Mouse (Mus musculus): ENCODE results near the gene Nol7. TPM values are rescaled to one million over a fixed set of nuclear protein-coding genes. Genes with fewer than 3 reads are reported as not detected.

The Nol7 gene
- polyA plus RNA-seq, 1 experiment from 2014 or later: 130 TPM

- H3K27ac ChIP-seq: peak overlapping the region; percentile 52; the same call in 1 of the 2 replicates
- no peaks in the 10 kb centered on the region for H3K27me3 ChIP-seq (ENCODE audit: insufficient read depth, poor library complexity, severe bottlenecking)
- H3K36me3 ChIP-seq: peaks cover 57% of the 10 kb centered on the region
- H3K4me1 ChIP-seq: 0 out of 2 replicates have a peak, but pooled peaks cover 8% of the 10 kb centered on the region
- WGBS: 81% methylated on average over 10 of the region's 10 CpGs
- H3K9me3 ChIP-seq: no peaks in the 10 kb centered on the region
- DNase-seq (ENCODE audit: low spot score): no peak
- H3K4me3 ChIP-seq: no peak overlapping the region
Measured at GRCm38 (mm10) chr13:43374205-43374604, 24.0 kb upstream of the Nol7 start.

DNA sequence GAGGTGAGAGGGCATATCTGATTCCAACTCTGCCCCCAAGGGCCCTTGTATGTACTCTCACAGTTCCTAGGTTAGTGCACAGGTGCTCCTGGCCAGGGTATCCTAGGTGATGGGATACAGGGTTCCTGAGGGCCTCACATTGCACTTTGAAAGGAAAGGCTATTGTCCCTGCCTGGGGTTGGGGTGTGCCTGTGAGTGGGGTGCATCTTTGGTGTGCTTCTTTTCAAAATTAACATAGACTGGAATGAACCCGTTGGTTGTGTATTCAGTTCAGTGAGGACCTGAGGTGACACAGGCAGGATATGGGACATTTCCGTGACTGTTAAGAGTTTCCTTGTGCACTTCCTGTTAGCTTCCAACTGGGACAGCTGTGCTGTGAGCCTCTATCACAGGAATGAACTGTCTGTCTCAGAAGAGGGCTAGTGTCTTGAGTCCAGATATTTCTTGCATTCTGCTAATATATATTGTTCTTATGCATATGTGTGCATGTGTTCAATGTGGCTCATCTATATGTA is 23.2 kb upstream of the Nol7 start:
- Histone ChIP-seq H3K4me1 (0 out of 2 replicates have a peak, but pooled peaks cover 8% of the 10 kb centered on the region), H3K36me3 (peaks cover 57% of the 10 kb centered on the region), H3K4me3 (no peak overlapping the region), H3K9me3 (no peaks in the 10 kb centered on the region), H3K27ac (peak overlapping the region; percentile 52; the same call in 1 of the 2 replicates), H3K27me3 (ENCODE audit: insufficient read depth, poor library complexity, severe bottlenecking) (no peaks in the 10 kb centered on the region)
- WGBS: 59% methylated on average over 2 of the region's 2 CpGs
- DNase-seq (ENCODE audit: low spot score): no peak

GRCm38 (mm10) chr13:43379989-43380388 is 18.2 kb upstream of the Nol7 start:
- no peaks in the 10 kb centered on the region for H3K27me3 ChIP-seq (ENCODE audit: insufficient read depth, poor library complexity, severe bottlenecking)
- 78% methylated on average over 3 of the region's 3 CpGs for WGBS
- DNase-seq (ENCODE audit: low spot score): no peak
- H3K4me3 ChIP-seq: no peak overlapping the region
- H3K4me1 ChIP-seq: no peaks in the 10 kb centered on the region
- H3K9me3 ChIP-seq: no peaks in the 10 kb centered on the region
- H3K27ac ChIP-seq: no peak overlapping the region
- peaks cover 39% of the 10 kb centered on the region for H3K36me3 ChIP-seq

DNA sequence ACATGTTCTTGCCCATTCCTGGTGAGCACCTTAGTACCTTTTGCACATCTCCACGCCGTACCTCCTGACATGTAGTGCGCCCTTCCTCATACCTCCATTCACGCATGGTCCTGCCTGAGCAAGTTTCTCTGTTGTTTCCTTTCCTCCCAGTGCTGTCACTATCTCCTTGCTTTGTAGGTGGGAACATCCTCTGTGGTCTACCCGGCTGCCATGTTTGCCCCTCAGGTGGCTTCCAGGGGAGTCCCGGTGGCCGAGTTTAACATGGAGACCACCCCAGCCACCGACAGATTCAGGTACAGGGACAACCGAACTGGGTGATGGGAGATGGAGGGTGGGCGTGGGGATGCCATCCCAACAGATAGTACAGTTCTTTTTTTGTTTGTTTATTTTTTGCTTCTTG is 12.9 kb upstream of the Nol7 start:
- H3K36me3 ChIP-seq: peaks cover 27% of the 10 kb centered on the region
- WGBS: 91% methylated on average over 10 of the region's 10 CpGs
- no peaks in the 10 kb centered on the region for H3K27me3 ChIP-seq (ENCODE audit: insufficient read depth, poor library complexity, severe bottlenecking)
- no peaks in the 10 kb centered on the region for H3K9me3 ChIP-seq
- H3K27ac ChIP-seq: no peak overlapping the region
- no peak overlapping the region for H3K4me3 ChIP-seq
- peak; percentile 31 for DNase-seq (ENCODE audit: low spot score)
- H3K4me1 ChIP-seq: no peaks in the 10 kb centered on the region

DNA sequence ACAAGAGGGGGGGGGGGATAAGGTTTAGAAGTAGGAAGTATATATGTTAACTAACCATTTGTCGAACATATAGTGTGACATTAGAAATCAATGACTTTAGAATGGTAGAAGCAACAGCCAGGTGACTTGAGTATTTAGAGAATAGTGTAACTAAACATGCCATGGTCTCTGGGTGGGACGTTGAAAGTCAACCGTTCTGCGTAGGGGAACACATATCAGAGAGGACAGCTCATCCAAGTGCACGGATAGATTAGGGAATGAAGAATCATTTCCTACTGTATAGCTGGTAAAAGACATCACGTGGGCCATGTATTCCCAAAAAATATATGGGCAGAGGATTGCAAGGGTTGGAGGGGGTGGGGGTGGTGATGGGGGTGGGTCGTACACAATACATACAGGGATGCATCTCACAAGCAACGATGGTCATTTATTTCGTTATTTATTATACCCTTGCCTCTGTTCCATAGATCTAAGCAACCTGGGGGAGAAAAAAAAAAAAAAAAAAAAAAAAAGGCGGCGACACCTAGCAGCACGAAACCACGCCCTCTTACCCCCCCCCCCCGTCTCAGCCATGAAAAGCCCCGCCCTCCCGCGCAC is 392 bp upstream of the Nol7 start:
- H3K4me3 ChIP-seq: peak overlapping the region; percentile 96
- WGBS: 53% methylated on average over 13 of the region's 17 CpGs
- no peaks in the 10 kb centered on the region for H3K27me3 ChIP-seq (ENCODE audit: insufficient read depth, poor library complexity, severe bottlenecking)
- no peak for DNase-seq (ENCODE audit: low spot score)
- H3K4me1 ChIP-seq: peaks cover 9% of the 10 kb centered on the region; the same call in 1 of the 2 replicates
- no peaks in the 10 kb centered on the region for H3K9me3 ChIP-seq
- H3K27ac ChIP-seq: peak overlapping the region; percentile 99
- H3K36me3 ChIP-seq: peaks cover 46% of the 10 kb centered on the region

DNA sequence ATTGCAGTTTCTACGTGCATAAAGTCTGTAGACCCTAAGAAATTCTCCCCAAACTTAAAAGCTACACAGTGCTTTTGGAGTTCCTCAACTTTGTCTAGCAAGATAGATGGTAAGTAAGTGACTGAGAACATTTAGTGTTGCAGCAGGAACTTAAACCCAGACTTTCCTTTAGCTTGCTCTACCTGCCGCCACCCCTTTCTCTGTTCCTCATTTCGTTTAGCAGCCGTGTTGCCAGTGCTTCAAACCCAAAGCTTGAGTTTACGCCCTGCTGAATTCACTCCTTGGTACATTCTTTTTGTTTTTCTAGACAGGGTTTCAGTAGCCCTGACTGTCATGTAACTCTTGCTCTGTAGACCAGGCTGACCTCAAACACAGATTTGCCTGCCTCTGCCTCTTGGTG is 1.4 kb downstream of the Nol7 start:
- Histone ChIP-seq H3K4me1 (peaks cover 9% of the 10 kb centered on the region; the same call in 1 of the 2 replicates), H3K36me3 (peaks cover 49% of the 10 kb centered on the region)

DNA sequence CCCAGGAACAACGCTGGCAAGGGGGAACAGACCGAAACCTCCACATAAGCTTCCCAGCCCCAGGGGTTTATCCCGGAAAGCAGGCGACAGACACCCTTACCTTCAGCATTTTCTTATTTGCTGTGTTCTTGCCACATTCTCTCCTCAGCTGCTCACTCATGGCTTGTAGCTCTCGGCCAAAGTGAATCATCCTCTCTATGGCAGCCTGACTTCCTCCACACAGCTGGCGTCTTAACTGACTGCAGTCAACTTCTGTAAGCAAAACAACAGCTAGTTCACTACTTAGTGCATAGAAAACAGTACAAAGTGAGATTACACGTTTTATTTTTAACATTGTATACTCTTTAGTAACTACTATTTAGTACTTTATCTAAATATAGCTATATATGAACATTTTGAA is 14.1 kb downstream of the Nol7 start:
- peaks cover 63% of the 10 kb centered on the region for H3K36me3 ChIP-seq
- no peak overlapping the region for H3K27ac ChIP-seq
- 86% methylated on average over 7 of the region's 7 CpGs for WGBS
- H3K4me1 ChIP-seq: no peaks in the 10 kb centered on the region
- no peak for DNase-seq (ENCODE audit: low spot score)
- no peaks in the 10 kb centered on the region for H3K27me3 ChIP-seq (ENCODE audit: insufficient read depth, poor library complexity, severe bottlenecking)
- no peaks in the 10 kb centered on the region for H3K9me3 ChIP-seq
- no peak overlapping the region for H3K4me3 ChIP-seq

More for the DNA sequence above, 1.4 kb downstream of the Nol7 start:
- DNase-seq (ENCODE audit: low spot score): no peak
- no peaks in the 10 kb centered on the region for H3K27me3 ChIP-seq (ENCODE audit: insufficient read depth, poor library complexity, severe bottlenecking)
- no peak overlapping the region for H3K27ac ChIP-seq
- 90% methylated on average over 5 of the region's 5 CpGs for WGBS
- no peak overlapping the region for H3K4me3 ChIP-seq
- H3K9me3 ChIP-seq: no peaks in the 10 kb centered on the region

- Histone ChIP-seq H3K36me3 (peaks cover 64% of the 10 kb centered on the region), H3K4me1 (no peaks in the 10 kb centered on the region), H3K9me3 (no peaks in the 10 kb centered on the region), H3K27me3 (ENCODE audit: insufficient read depth, poor library complexity, severe bottlenecking) (no peaks in the 10 kb centered on the region), H3K4me3 (no peak overlapping the region), H3K27ac (no peak overlapping the region)
- no peak for DNase-seq (ENCODE audit: low spot score)
- 93% methylated on average over 2 of the region's 2 CpGs for WGBS
Measured at GRCm38 (mm10) chr13:43413611-43414010, 15.4 kb downstream of the Nol7 start.

- no peaks in the 10 kb centered on the region for H3K27me3 ChIP-seq (ENCODE audit: insufficient read depth, poor library complexity, severe bottlenecking)
- WGBS: 81% methylated on average over 1 of the region's 1 CpGs
- no peak overlapping the region for H3K27ac ChIP-seq
- peaks cover 75% of the 10 kb centered on the region for H3K36me3 ChIP-seq
- no peaks in the 10 kb centered on the region for H3K4me1 ChIP-seq
- no peaks in the 10 kb centered on the region for H3K9me3 ChIP-seq
- no peak for DNase-seq (ENCODE audit: low spot score)
- no peak overlapping the region for H3K4me3 ChIP-seq
Measured at GRCm38 (mm10) chr13:43415249-43415648, 17.1 kb downstream of the Nol7 start.

DNA sequence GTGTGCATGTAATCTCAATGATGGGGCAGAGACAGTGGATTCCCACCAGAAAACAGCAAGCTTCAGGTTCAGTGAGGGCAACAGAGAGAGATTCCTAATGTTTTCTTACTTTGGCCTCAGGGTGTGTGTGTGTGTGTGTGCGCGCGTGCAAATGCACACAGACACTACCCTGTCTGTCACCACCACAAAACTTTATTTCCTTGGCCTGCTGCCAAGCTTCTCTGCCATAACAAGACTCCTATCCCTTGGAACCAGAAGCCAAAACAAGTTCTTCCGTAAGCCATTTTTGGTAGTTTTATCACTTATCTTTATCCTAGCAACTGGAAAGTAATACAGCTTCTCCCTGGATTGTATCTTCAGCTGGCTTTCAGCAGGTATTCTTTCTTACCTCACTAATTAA is 30.2 kb downstream of the Nol7 start:
- H3K9me3 ChIP-seq: no peaks in the 10 kb centered on the region
- no peak overlapping the region for H3K27ac ChIP-seq
- H3K27me3 ChIP-seq (ENCODE audit: insufficient read depth, poor library complexity, severe bottlenecking): no peaks in the 10 kb centered on the region
- no peak overlapping the region for H3K4me3 ChIP-seq
- DNase-seq (ENCODE audit: low spot score): no peak
- H3K36me3 ChIP-seq: peaks cover 40% of the 10 kb centered on the region
- 83% methylated on average over 4 of the region's 4 CpGs for WGBS
- H3K4me1 ChIP-seq: no peaks in the 10 kb centered on the region

DNA sequence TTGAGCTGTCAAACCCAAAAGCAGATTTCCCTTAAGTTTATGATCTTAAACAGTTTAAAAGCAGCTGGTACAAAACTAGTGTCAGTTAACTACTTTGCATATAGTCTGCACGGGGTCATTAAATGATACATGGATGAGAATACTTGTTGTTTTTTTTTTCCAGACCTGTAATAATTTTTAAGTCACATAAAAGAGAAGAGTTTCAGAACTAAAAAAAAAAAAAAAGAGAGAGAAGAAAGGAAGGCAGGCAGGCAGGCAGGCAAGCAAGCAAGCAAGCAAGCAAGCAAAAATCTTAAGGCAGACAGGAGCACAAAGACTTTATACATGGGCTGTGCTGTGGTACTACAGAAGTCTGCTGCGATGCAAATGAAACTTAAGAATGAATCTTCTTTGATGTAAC is 35.2 kb downstream of the Nol7 start:
- no peaks in the 10 kb centered on the region for H3K4me1 ChIP-seq
- no peaks in the 10 kb centered on the region for H3K27me3 ChIP-seq (ENCODE audit: insufficient read depth, poor library complexity, severe bottlenecking)
- H3K27ac ChIP-seq: no peak overlapping the region
- H3K4me3 ChIP-seq: no peak overlapping the region
- WGBS: 88% methylated on average over 2 of the region's 2 CpGs
- H3K36me3 ChIP-seq: peaks cover 11% of the 10 kb centered on the region
- H3K9me3 ChIP-seq: no peaks in the 10 kb centered on the region
- no peak for DNase-seq (ENCODE audit: low spot score)

DNA sequence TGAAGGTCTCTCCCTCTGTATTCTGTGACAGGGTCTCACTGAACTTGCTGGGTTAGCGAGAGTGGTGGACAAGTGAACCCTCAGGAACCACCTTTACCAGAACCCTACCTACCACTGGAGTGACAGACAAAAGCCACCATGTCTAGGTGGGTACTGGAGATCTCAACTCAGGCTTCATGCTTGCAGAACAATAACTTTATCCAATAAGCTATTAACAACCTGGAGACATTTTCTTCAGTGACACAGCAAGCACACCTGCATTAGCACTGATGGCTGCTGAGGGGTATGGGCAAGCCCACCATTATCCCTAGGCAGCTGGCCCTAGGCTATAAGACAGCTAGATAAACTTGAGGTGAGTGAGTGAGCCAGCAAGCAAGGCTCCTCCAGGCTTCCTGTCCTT is 42.2 kb downstream of the Nol7 start:
- H3K36me3 ChIP-seq: no peaks in the 10 kb centered on the region
- 0 out of 2 replicates have a peak, but pooled peaks cover 5% of the 10 kb centered on the region for H3K4me1 ChIP-seq
- H3K4me3 ChIP-seq: no peak overlapping the region
- 89% methylated on average over 1 of the region's 1 CpGs for WGBS
- no peaks in the 10 kb centered on the region for H3K27me3 ChIP-seq (ENCODE audit: insufficient read depth, poor library complexity, severe bottlenecking)
- no peak for DNase-seq (ENCODE audit: low spot score)
- no peak overlapping the region for H3K27ac ChIP-seq
- H3K9me3 ChIP-seq: no peaks in the 10 kb centered on the region

GRCm38 (mm10) chr13:43442551-43442950 is 44.4 kb downstream of the Nol7 start:
- Histone ChIP-seq H3K27me3 (ENCODE audit: insufficient read depth, poor library complexity, severe bottlenecking) (no peaks in the 10 kb centered on the region), H3K27ac (no peak overlapping the region), H3K36me3 (no peaks in the 10 kb centered on the region), H3K4me1 (peaks cover 14% of the 10 kb centered on the region), H3K9me3 (no peaks in the 10 kb centered on the region), H3K4me3 (no peak overlapping the region)
- DNase-seq (ENCODE audit: low spot score): no peak
- 81% methylated on average over 1 of the region's 1 CpGs for WGBS

GRCm38 (mm10) chr13:43443706-43444105 is 45.5 kb downstream of the Nol7 start:
- WGBS: 90% methylated on average over 4 of the region's 4 CpGs

More at GRCm38 (mm10) chr13:43443706-43444105, 45.5 kb downstream of the Nol7 start:
- no peak overlapping the region for H3K4me3 ChIP-seq
- no peaks in the 10 kb centered on the region for H3K36me3 ChIP-seq
- H3K27me3 ChIP-seq (ENCODE audit: insufficient read depth, poor library complexity, severe bottlenecking): no peaks in the 10 kb centered on the region
- DNase-seq (ENCODE audit: low spot score): no peak
- peaks cover 15% of the 10 kb centered on the region for H3K4me1 ChIP-seq
- no peak overlapping the region for H3K27ac ChIP-seq
- no peaks in the 10 kb centered on the region for H3K9me3 ChIP-seq

Measured in heart, embryonic 10.5 days (tissue).